ENCODE assay signal across 11 mouse cellular contexts in genomic region chr9:57425116-57425515, GRCm38 (mm10). TPM values are rescaled to one million over a fixed set of nuclear protein-coding genes. Genes with fewer than 3 reads are reported as not detected.
DNase-seq lines count a peak whose midpoint lies in the region; ATAC-seq and TF ChIP-seq lines count a peak whose summit lies in the region.
"Had no signal": no experiment of that assay in that cellular context is flagged by ENCODE, and none has a peak within 500 bp of the region (broad histone marks: within the 10 kb centered on the region; RNA-seq: fewer than 3 reads in every experiment).

No protein-coding gene starts in this region.

- TF ChIP-seq CTCF in intestine, postnatal 0 days (IDR thresholded peaks at IDR 0.05; ENCODE audit: low read depth), result no peak

- no peak for ATAC-seq in intestine, embryonic 15.5 days
- no peak for ATAC-seq in intestine, postnatal 0 days

- H3K36me3 ChIP-seq in intestine, embryonic 15.5 days, result no peaks in the 10 kb centered on the region
- H3K36me3 ChIP-seq in intestine, postnatal 0 days (ENCODE audit: control insufficient read depth, insufficient read depth), result 0 out of 2 replicates have a peak, but pooled peaks cover 3% of the 10 kb centered on the region

- no peak overlapping the region for H3K4me3 ChIP-seq in intestine, embryonic 15.5 days (replicated peaks)
- no peak overlapping the region for H3K4me3 ChIP-seq in intestine, postnatal 0 days (ENCODE audit: low read depth, low read length)

- no peak overlapping the region for H3K4me2 ChIP-seq in intestine, embryonic 15.5 days (replicated peaks)
- H3K4me2 ChIP-seq in intestine, postnatal 0 days (replicated peaks; ENCODE audit: low read depth), result no peak overlapping the region

- H3K9me3 ChIP-seq in intestine, embryonic 15.5 days, result no peaks in the 10 kb centered on the region
- H3K9me3 ChIP-seq in intestine, postnatal 0 days (ENCODE audit: control insufficient read depth), result no peaks in the 10 kb centered on the region

- no peak overlapping the region for H3K9ac ChIP-seq in intestine, embryonic 15.5 days
- no peak overlapping the region for H3K9ac ChIP-seq in intestine, postnatal 0 days (ENCODE audit: low read depth, low read length)

- H3K27me3 ChIP-seq in intestine, embryonic 15.5 days (replicated peaks), result no peaks in the 10 kb centered on the region
- no peaks in the 10 kb centered on the region for H3K27me3 ChIP-seq in intestine, postnatal 0 days (replicated peaks; ENCODE audit: control insufficient read depth, insufficient read depth, low read length)

- peak; percentile 67 for DNase-seq in MN1 (ENCODE audit: low spot score)
- peak; percentile 51 for DNase-seq in adrenal gland, postnatal 10 days
- DNase-seq in kidney, postnatal 14 days, result peak; percentile 55
- DNase-seq in urinary bladder, adult 18-20 months (ENCODE audit: low spot score in 2 of 2), result no peak
- no peak for DNase-seq in thymus, postnatal 36 days
- no peak for DNase-seq in cerebellum, postnatal 4 days (ENCODE audit: low spot score in 2 of 2)
- DNase-seq: cerebellum, postnatal 25 days; gastrocnemius, postnatal 14 days; lung, adult 2 months had no signal

- 72% methylated on average over 3 of the region's 3 CpGs for WGBS in intestine, embryonic 15.5 days
- WGBS in intestine, postnatal 0 days, result 67% methylated on average over 3 of the region's 3 CpGs

- peaks cover 28% of the 10 kb centered on the region for H3K4me1 ChIP-seq in intestine, embryonic 15.5 days (replicated peaks)
- H3K4me1 ChIP-seq in intestine, postnatal 0 days (replicated peaks; ENCODE audit: control insufficient read depth, insufficient read depth, low read length), result peaks cover 24% of the 10 kb centered on the region

- 0 out of 2 replicates have a peak overlapping the region, but pooled peaks have one; percentile 27 for H3K27ac ChIP-seq in intestine, embryonic 15.5 days
- H3K27ac ChIP-seq in intestine, postnatal 0 days (ENCODE audit: low read depth, low read length), result no peak overlapping the region; the same call in 1 of the 2 replicates

RNA-seq across cellular contexts. Expression of gene Ppcdc, which starts 14.8 kb away (rescaled TPM):
- polyA plus RNA-seq in intestine, embryonic 15.5 days (2015; fragmentation: Nextera tagmentation; extraction: Ambion mirVana), result 25.0 and 30.1 TPM in 2 replicates
- 17.3 and 18.8 TPM in 2 replicates for polyA plus RNA-seq in intestine, postnatal 0 days (2015; fragmentation: Nextera tagmentation; extraction: Ambion mirVana)
- 10 to 100 TPM; 13.9 to 21.9 TPM for total RNA-seq in adrenal gland, postnatal 10 days (2021)

RNA-seq across cellular contexts. Expression of gene Scamp5, which starts 42.7 kb away (rescaled TPM):
- 14.1 and 16.4 TPM in 2 replicates for polyA plus RNA-seq in intestine, embryonic 15.5 days (2015; fragmentation: Nextera tagmentation; extraction: Ambion mirVana)
- polyA plus RNA-seq in intestine, postnatal 0 days (2015; fragmentation: Nextera tagmentation; extraction: Ambion mirVana), result 15.9 and 16.8 TPM in 2 replicates
- total RNA-seq in adrenal gland, postnatal 10 days (2021), result 10 to 100 TPM; 15.2 to 19.9 TPM

Comparison
In these comparisons a context has a peak if more than half of its experiments do, and no peak if none do; other contexts are left out.
1. DNase-seq: peak in MN1 (single experiment), adrenal gland, postnatal 10 days (single experiment) and kidney, postnatal 14 days (single experiment); none in urinary bladder, adult 18-20 months (0 of 2), thymus, postnatal 36 days (0 of 2) and cerebellum, postnatal 4 days (0 of 2).